ENCODE assay signal across 33 mouse cellular contexts in genomic region chr7:118667773-118668172, GRCm38 (mm10).
"Had no signal": no experiment of that assay in that cellular context is flagged by ENCODE, and none has a peak within 500 bp of the region (broad histone marks: within the 10 kb centered on the region; RNA-seq: fewer than 3 reads in every experiment).

No protein-coding gene starts in this region.

- DNase-seq: heart, postnatal 10 days; heart, postnatal 14 days; heart, postnatal 36 days; heart, postnatal 4 days; kidney, adult 11 months; kidney, adult 18-20 months; kidney, adult 2 months; kidney, adult 8-10 months; kidney, adult 9 months; kidney, postnatal 10 days; kidney, postnatal 14 days; kidney, postnatal 25 days; kidney, postnatal 36 days; kidney, postnatal 4 days; layer of hippocampus, adult 9-11 months; layer of hippocampus, postnatal 36 days had no signal

- ATAC-seq: hindbrain, embryonic 16.5 days; hindbrain, postnatal 0 days; inflammation-experienced regulatory T-cells, adult 6 months; intestine, embryonic 15.5 days; intestine, embryonic 16.5 days; intestine, postnatal 0 days had no signal

- H3K36me3 ChIP-seq: heart, embryonic 12.5 days; heart, embryonic 13.5 days; heart, embryonic 15.5 days; hindbrain, embryonic 10.5 days; hindbrain, embryonic 12.5 days; hindbrain, embryonic 13.5 days; hindbrain, embryonic 15.5 days; intestine, embryonic 15.5 days; kidney, embryonic 15.5 days had no signal

- H3K4me1 ChIP-seq: heart, embryonic 12.5 days; heart, embryonic 13.5 days; heart, embryonic 15.5 days; hindbrain, embryonic 10.5 days; hindbrain, embryonic 12.5 days; hindbrain, embryonic 13.5 days; hindbrain, embryonic 15.5 days; intestine, embryonic 15.5 days; kidney, embryonic 15.5 days had no signal

- H3K27ac ChIP-seq: heart, embryonic 13.5 days; heart, embryonic 15.5 days; hindbrain, embryonic 10.5 days; hindbrain, embryonic 12.5 days; hindbrain, embryonic 13.5 days; hindbrain, embryonic 14.5 days; hindbrain, embryonic 15.5 days; hindbrain, postnatal 0 days; intestine, embryonic 15.5 days; kidney, embryonic 15.5 days; kidney, postnatal 0 days; layer of hippocampus, adult 2 months had no signal

- H3K27me3 ChIP-seq: hindbrain, embryonic 12.5 days; hindbrain, embryonic 13.5 days; hindbrain, embryonic 15.5 days; intestine, embryonic 15.5 days; kidney, embryonic 15.5 days had no signal

- H3K9me3 ChIP-seq: heart, embryonic 13.5 days; hindbrain, embryonic 15.5 days; intestine, embryonic 15.5 days; kidney, embryonic 15.5 days had no signal

- H3K4me3 ChIP-seq: heart, embryonic 12.5 days; heart, embryonic 13.5 days; heart, embryonic 15.5 days; hindbrain, embryonic 10.5 days; hindbrain, embryonic 12.5 days; hindbrain, embryonic 13.5 days; hindbrain, embryonic 15.5 days; intestine, embryonic 15.5 days; kidney, embryonic 15.5 days; layer of hippocampus, adult 2 months had no signal
